Mouse (Mus musculus) embryonic facial prominence, embryonic 11.5 days (tissue): Measurements from ENCODE around the gene Zbtb18. TPM values are rescaled to one million over a fixed set of nuclear protein-coding genes. Genes with fewer than 3 reads are reported as not detected.

ENCODE experiments used
- ATAC-seq: fragments of 200-750 bp; cut with Nextera tagmentation; replicated peaks from 2 replicates; pipeline ENCODE4 v1.8.0; 2017; ENCODE audit warnings: low read depth; ENCODE audit not compliant: insufficient number of reproducible peaks, low FRiP score, low TSS enrichment
- DNase-seq: peaks from one replicate; pipeline ENCODE4 v3.0.0-alpha.2; 2015; ENCODE audit warnings: low spot score
- H3K27ac ChIP-seq: fragments of 300-500 bp; sonication (generic); replicated peaks from 2 replicates; pipeline ENCODE4 v1.5.1; 2014; ENCODE audit warnings: mild to moderate bottlenecking, low read depth, low read length, control low read depth
- H3K27me3 ChIP-seq: fragments of 300-500 bp; sonication (generic); 2 replicates; pipeline ENCODE4 v1.6.1; 2014; ENCODE audit warnings: mild to moderate bottlenecking, low read length, moderate library complexity, mixed read lengths; ENCODE audit not compliant: control insufficient read depth, insufficient read depth
- H3K36me3 ChIP-seq: fragments of 300-500 bp; sonication (generic); replicated peaks from 2 replicates; pipeline ENCODE4 v1.6.1; 2014; ENCODE audit warnings: low read depth, mild to moderate bottlenecking, low read length, moderate library complexity, mixed read lengths; ENCODE audit not compliant: control insufficient read depth, insufficient read depth
- H3K4me1 ChIP-seq: fragments of 300-500 bp; sonication (generic); 2 replicates; pipeline ENCODE4 v1.6.1; 2014; ENCODE audit warnings: low read length, mixed read lengths; ENCODE audit not compliant: control insufficient read depth, insufficient read depth
- H3K4me2 ChIP-seq: fragments of 300-500 bp; sonication (generic); 2 replicates; pipeline ENCODE4 v1.6.1; 2014; ENCODE audit warnings: low read depth, mild to moderate bottlenecking, control low read depth, low read length, moderate library complexity
- H3K4me3 ChIP-seq: fragments of 300-500 bp; sonication (generic); 2 replicates; pipeline ENCODE4 v1.5.1; 2014; ENCODE audit warnings: low read depth, low read length, control low read depth
- H3K9ac ChIP-seq: fragments of 300-500 bp; sonication (generic); replicated peaks from 2 replicates; pipeline ENCODE4 v1.6.1; 2014; ENCODE audit warnings: mild to moderate bottlenecking, control low read depth, low read length
- H3K9me3 ChIP-seq: fragments of 300-500 bp; sonication (generic); replicated peaks from 2 replicates; pipeline ENCODE4 v1.6.1; 2016; ENCODE audit warnings: mild to moderate bottlenecking, low read length, inconsistent platforms, mixed read lengths; ENCODE audit not compliant: control insufficient read depth
- WGBS: fragments of 180-500 bp; shearing (Covaris S2); extraction: QIAGEN DNeasy Blood & Tissue Kit; methylation state at CpG from one replicate; pipeline ENCODE4 v1.1.7; 2014; 5-methylcytosine and 5-hydroxymethylcytosine counted together
- polyA plus RNA-seq: library from polyadenylated mRNA; unstranded; fragments of >200 nt; fragmentation: Nextera tagmentation; extraction: Ambion mirVana; gene quantifications from 2 replicates; pipeline ENCODE4 v1.2.1, GENCODE M21; 2014

The Zbtb18 gene
- polyA plus RNA-seq, 1 experiment from 2014 or later: 6.6 TPM

DNA sequence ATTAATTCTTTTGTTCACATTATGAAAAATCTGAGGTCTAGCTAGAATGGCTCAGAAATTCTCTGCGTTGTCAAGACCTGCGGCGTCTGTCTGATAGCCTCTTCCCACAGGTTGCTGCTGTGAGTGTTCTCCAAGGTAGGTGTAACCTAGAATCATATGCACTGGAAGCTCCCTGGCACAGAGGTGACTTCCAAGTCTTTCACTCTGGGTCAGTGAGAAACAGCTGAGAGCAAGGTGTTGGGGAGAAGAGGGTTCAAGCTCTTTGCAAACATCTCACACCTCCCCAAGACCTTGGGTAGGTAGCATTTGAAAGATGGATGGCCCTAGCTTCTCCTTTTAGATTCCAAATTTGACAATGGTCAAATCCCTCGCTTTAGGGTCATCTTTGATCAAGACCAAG is 14.1 kb downstream of the Zbtb18 start:
- H3K4me1 ChIP-seq: no peaks in the 10 kb centered on the region; the same call in 1 of the 2 replicates
- WGBS: 88% methylated on average over 4 of the region's 4 CpGs

DNA sequence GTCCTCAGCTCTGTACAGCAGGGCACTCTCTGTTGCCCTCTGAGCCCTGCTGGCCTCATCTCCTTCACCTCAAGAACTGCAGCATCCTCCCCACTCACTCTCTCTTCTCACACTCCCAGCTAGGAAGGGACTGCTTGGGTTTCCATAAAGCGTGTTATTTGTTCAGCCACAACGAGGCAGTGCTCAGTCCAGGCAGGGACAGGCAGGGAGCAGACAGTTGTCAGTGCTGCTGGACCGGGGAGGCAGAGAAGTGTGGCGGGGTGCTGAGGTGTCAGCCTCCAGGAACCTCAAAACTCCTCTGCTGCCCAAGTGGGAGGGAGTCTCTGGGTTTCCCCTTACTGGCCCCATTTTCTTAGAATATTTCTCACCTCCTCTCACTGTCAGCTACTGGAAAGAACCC is 14.6 kb downstream of the Zbtb18 start:
- ATAC-seq (no peak), DNase-seq (no peak)
- Histone ChIP-seq H3K27me3 (0 out of 2 replicates have a peak, but pooled peaks cover 2% of the 10 kb centered on the region), H3K9ac (no peak overlapping the region), H3K27ac (no peak overlapping the region), H3K9me3 (no peaks in the 10 kb centered on the region), H3K4me3 (no peak overlapping the region), H3K4me2 (no peak overlapping the region), H3K36me3 (no peaks in the 10 kb centered on the region), H3K4me1 (no peaks in the 10 kb centered on the region; the same call in 1 of the 2 replicates)
- 59% methylated on average over 4 of the region's 4 CpGs for WGBS

More for the DNA sequence above, 14.1 kb downstream of the Zbtb18 start:
- no peak for ATAC-seq
- H3K9ac ChIP-seq: no peak overlapping the region
- H3K27ac ChIP-seq: no peak overlapping the region
- no peaks in the 10 kb centered on the region for H3K36me3 ChIP-seq
- no peak overlapping the region for H3K4me3 ChIP-seq
- H3K4me2 ChIP-seq: no peak overlapping the region
- DNase-seq: no peak
- H3K9me3 ChIP-seq: no peaks in the 10 kb centered on the region
- 0 out of 2 replicates have a peak, but pooled peaks cover 2% of the 10 kb centered on the region for H3K27me3 ChIP-seq

DNA sequence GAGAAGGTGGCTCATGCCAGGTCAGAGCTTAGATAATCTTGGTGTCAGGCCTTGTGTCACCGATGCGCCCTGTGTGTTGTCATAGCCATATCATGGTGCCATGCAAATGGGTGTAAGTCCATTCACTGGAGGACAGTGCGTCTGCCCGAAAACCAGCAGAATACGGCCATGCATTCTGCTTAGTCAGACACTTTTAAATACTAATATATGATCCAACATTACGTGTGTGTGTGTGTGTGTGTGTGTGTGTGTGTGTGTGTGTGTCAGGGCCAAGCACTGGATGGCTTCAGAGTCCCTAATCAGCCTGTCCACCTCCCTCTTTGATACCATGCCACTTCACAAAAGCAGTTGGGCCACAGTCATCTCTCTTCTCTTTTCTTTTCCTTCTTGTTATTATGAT is 15.8 kb downstream of the Zbtb18 start:
- ATAC-seq (no peak), DNase-seq (no peak)
- Histone ChIP-seq H3K9me3 (no peaks in the 10 kb centered on the region), H3K9ac (no peak overlapping the region), H3K27ac (no peak overlapping the region), H3K4me2 (no peak overlapping the region), H3K4me3 (no peak overlapping the region), H3K36me3 (no peaks in the 10 kb centered on the region), H3K27me3 (0 out of 2 replicates have a peak, but pooled peaks cover 2% of the 10 kb centered on the region), H3K4me1 (no peaks in the 10 kb centered on the region; the same call in 1 of the 2 replicates)
- WGBS: 90% methylated on average over 6 of the region's 6 CpGs

DNA sequence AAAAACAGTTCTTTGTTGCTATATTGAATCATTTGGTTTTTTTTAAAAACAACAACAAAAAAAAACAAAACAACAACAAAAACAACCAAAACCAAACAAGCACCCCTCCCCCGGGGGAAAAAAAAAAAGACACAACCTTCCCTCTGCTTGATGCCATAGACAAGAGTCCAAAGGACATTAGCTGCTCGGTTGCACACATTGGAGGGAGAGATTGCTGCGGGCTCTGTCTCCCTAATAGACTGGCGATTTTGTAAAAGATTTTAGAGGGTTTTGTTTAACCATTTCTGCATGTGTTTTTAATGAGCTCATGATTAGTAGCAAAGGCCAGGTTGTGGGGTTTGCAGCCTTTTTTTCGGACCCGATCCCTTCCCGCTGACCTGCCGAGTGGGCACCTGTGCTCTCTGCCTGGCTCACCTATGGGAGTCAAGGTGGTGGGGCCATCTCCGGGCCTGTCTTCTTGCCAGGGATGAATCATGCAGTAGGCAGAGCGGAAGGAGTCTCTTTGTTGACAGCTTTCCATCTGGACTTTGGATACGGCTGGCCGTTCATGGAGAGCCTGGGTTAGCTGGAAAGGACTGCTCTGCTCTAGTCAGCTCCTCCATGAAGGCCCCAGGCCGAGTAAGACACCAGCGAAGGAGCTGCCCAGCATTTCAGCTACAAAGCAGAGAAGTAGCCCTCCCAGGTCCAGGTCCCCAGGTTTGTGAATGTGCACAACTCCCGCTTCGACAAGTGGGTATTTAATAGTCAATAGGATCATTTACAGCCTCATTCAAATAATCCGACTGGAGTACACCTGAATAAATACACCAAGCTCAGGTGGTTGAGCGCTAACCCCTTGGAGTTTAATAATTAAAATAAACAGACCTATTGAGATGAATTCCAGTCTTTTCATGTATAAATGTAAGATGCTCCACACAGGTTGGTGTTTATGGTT is 16.6 kb downstream of the Zbtb18 start:
- H3K4me2 ChIP-seq: no peak overlapping the region

DNA sequence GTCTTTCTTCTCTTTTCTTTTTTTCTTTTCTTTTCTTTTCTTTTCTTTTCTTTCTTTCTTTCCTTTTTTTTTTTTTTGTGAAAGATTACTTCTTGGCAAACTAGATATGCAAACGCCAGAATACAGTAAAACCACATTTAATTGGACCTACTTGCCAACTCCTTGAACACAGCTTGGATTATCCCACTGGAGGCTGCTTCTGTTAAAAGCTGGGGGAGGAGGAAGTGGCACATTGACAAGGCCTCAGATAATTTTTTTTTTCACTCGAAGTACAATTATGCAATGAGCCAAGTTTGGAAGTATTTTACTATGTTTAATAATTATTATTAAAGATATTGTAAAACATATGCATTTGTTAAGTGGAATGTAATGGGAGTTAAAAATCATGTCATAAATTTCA is 17.4 kb downstream of the Zbtb18 start:
- no peaks in the 10 kb centered on the region for H3K9me3 ChIP-seq
- 0 out of 2 replicates have a peak, but pooled peaks cover 2% of the 10 kb centered on the region for H3K27me3 ChIP-seq
- H3K36me3 ChIP-seq: no peaks in the 10 kb centered on the region
- no peak for DNase-seq
- no peak overlapping the region for H3K4me2 ChIP-seq
- no peak overlapping the region for H3K27ac ChIP-seq
- H3K9ac ChIP-seq: no peak overlapping the region
- WGBS: 65% methylated on average over 2 of the region's 2 CpGs
- H3K4me1 ChIP-seq: no peaks in the 10 kb centered on the region
- H3K4me3 ChIP-seq: no peak overlapping the region
- no peak for ATAC-seq

More for the DNA sequence above, 16.6 kb downstream of the Zbtb18 start:
- Histone ChIP-seq H3K4me3 (no peak overlapping the region), H3K27ac (no peak overlapping the region), H3K9ac (no peak overlapping the region), H3K36me3 (no peaks in the 10 kb centered on the region), H3K27me3 (0 out of 2 replicates have a peak, but pooled peaks cover 2% of the 10 kb centered on the region), H3K9me3 (no peaks in the 10 kb centered on the region), H3K4me1 (no peaks in the 10 kb centered on the region; the same call in 1 of the 2 replicates)
- 0 out of 2 replicates have a peak, but pooled peaks have one; percentile 41 for ATAC-seq
- DNase-seq: no peak
- WGBS: 48% methylated on average over 18 of the region's 18 CpGs

DNA sequence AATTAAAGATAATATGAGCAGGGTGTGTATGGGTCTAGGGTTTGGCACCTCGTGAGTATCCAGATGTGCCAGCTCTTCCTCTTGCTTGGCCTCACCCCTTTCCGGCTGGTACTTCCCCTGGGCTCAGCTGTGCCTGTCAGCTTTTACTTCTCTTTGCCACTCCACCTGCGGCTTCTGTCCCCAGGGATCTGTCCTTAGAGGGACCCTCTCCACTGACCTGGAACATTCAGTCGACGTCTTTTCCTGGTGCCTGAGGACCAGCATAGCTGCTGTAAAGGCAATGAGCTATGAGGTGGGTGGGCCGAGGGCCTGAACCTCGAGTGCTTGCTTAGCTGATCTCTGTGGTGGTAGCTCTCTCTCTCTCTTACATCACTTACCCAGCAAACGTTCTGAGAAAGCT is 25.0 kb downstream of the Zbtb18 start:
- DNase-seq (no peak), ATAC-seq (no peak)
- Histone ChIP-seq H3K27me3 (no peaks in the 10 kb centered on the region), H3K9ac (no peak overlapping the region), H3K27ac (no peak overlapping the region), H3K4me2 (no peak overlapping the region), H3K4me3 (no peak overlapping the region), H3K36me3 (no peaks in the 10 kb centered on the region), H3K9me3 (no peaks in the 10 kb centered on the region), H3K4me1 (no peaks in the 10 kb centered on the region)
- 69% methylated on average over 8 of the region's 8 CpGs for WGBS

DNA sequence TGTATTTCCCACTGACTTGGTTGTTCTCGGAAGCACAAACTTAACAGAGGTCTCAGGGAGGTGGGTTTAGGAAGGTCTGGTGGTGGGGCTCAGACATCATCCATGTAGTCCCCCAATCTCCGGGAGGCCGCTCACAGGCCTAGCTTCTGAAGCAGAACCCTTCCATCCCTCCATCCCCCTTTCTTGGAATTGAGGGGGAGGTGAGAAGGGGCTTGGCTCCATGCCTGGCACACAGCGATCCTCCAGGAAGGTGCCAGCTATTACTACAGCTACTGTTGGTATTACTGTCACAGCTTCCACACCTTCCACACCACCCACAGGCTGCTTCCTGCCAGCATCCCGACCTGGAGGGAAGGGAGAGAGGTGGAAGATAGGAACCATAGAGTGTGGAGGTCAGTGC is 26.3 kb downstream of the Zbtb18 start:
- H3K4me2 ChIP-seq: no peak overlapping the region
- H3K4me3 ChIP-seq: no peak overlapping the region
- H3K9ac ChIP-seq: no peak overlapping the region
- H3K9me3 ChIP-seq: no peaks in the 10 kb centered on the region
- no peaks in the 10 kb centered on the region for H3K4me1 ChIP-seq
- no peaks in the 10 kb centered on the region for H3K36me3 ChIP-seq
- DNase-seq (no peak), ATAC-seq (no peak)
- H3K27me3 ChIP-seq: no peaks in the 10 kb centered on the region
- H3K27ac ChIP-seq: no peak overlapping the region
- 90% methylated on average over 5 of the region's 5 CpGs for WGBS

DNA sequence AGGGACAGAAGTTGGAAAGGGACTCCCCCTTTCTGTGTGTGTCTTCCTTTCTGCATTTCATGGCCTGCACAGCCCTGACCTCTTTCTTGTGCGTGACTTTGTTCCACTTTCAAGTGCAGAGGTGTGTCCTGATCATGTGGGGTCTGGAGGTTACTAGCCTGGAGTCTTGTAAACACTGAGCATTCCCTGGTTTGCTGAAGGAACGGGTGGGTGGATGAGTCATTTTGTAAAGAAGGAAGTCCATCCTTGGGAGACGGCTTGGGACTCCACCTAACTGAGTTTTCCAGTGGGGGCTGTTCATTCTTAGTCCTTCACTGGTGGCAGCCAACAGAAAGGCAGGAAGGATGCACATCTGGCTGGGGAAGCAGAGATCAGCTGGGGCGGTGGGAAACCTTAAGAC is 27.9 kb downstream of the Zbtb18 start:
- ATAC-seq (no peak), DNase-seq (no peak)
- H3K27me3 ChIP-seq: no peaks in the 10 kb centered on the region
- H3K36me3 ChIP-seq: no peaks in the 10 kb centered on the region
- H3K9ac ChIP-seq: no peak overlapping the region
- no peak overlapping the region for H3K4me3 ChIP-seq
- no peak overlapping the region for H3K27ac ChIP-seq
- WGBS: 70% methylated on average over 4 of the region's 4 CpGs
- no peaks in the 10 kb centered on the region for H3K4me1 ChIP-seq
- no peak overlapping the region for H3K4me2 ChIP-seq
- no peaks in the 10 kb centered on the region for H3K9me3 ChIP-seq
